Mouse (Mus musculus) brown adipose tissue, adult 24 weeks (tissue): ENCODE measurements around the gene Fnip2. TPM values are rescaled to one million over a fixed set of nuclear protein-coding genes. Genes with fewer than 3 reads are reported as not detected.

Experiments
- H3K27ac ChIP-seq: fragments of 200-500 bp; replicated peaks from 2 replicates; pipeline ENCODE4 v1.5.1; 2012; ENCODE audit warnings: low read depth, mild to moderate bottlenecking, low read length
- H3K4me1 ChIP-seq: fragments of 200-500 bp; 2 replicates; pipeline ENCODE4 v1.6.1; 2012; ENCODE audit warnings: low read length, mixed read lengths; ENCODE audit not compliant: control insufficient read depth, insufficient read depth, insufficient read length
- H3K4me3 ChIP-seq: fragments of 200-500 bp; 2 replicates; pipeline ENCODE4 v1.5.1; 2012; ENCODE audit warnings: low read depth, mild to moderate bottlenecking, low read length, moderate library complexity; ENCODE audit not compliant: insufficient read depth
- polyA plus RNA-seq: library from polyadenylated mRNA; stranded (reverse); fragments of >200 nt; gene quantifications from 2 replicates; pipeline ENCODE4 v1.2.4, GENCODE M21; 2012; ENCODE audit not compliant: missing spikeins, insufficient read depth, insufficient read length

The Fnip2 gene
- polyA plus RNA-seq, 1 experiment, result 4.2 TPM

GRCm38 (mm10) chr3:79409927-79410628, 157.5 kb downstream of the Fnip2 start:
- no peak overlapping the region for H3K4me3 ChIP-seq
- H3K27ac ChIP-seq, result no peak overlapping the region
- peaks cover 4% of the 10 kb centered on the region; the same call in 1 of the 2 replicates for H3K4me1 ChIP-seq

GRCm38 (mm10) chr3:79408546-79408945, 159.1 kb downstream of the Fnip2 start:
- Histone ChIP-seq H3K27ac (no peak overlapping the region), H3K4me3 (no peak overlapping the region), H3K4me1 (peaks cover 4% of the 10 kb centered on the region; the same call in 1 of the 2 replicates)

Other genes with a start within 250 kb of the Fnip2 start
- gene Gm17359, start 231.1 kb downstream of the Fnip2 start, polyA plus RNA-seq, result not detected in 2 replicates
- gene Ppid, start 23.5 kb upstream of the Fnip2 start, polyA plus RNA-seq, result 28.0 and 50.8 TPM in 2 replicates
- 1.3 and 2.5 TPM in 2 replicates for gene 4930579G24Rik, start 61.3 kb upstream of the Fnip2 start, polyA plus RNA-seq
- 514 and 673 TPM in 2 replicates for gene Etfdh, start 61.7 kb upstream of the Fnip2 start, polyA plus RNA-seq
- not detected in 2 replicates for gene Rxfp1, start 170.1 kb upstream of the Fnip2 start, polyA plus RNA-seq